Mouse (Mus musculus) embryonic fibroblast, embryonic 13.5 days (primary cell): ENCODE results near the gene Gse1. TPM values are rescaled to one million over a fixed set of nuclear protein-coding genes. Genes with fewer than 3 reads are reported as not detected.

Experiments used
- H3K27ac ChIP-seq: 2 replicates; pipeline ENCODE4 v1.5.1; 2012; ENCODE audit warnings: low read length, control low read depth, inconsistent platforms; ENCODE audit not compliant: insufficient read depth
- H3K4me1 ChIP-seq: 2 replicates; pipeline ENCODE4 v1.6.1; 2011; ENCODE audit warnings: low read length; ENCODE audit not compliant: control insufficient read depth, insufficient read depth
- H3K4me3 ChIP-seq: 2 replicates; pipeline ENCODE4 v1.5.1; 2011; ENCODE audit warnings: mild to moderate bottlenecking, control low read depth, low read length; ENCODE audit not compliant: insufficient read depth
- CTCF ChIP-seq: IDR thresholded peaks from 2 replicates; pipeline ENCODE4 v1.5.1; 2011; ENCODE audit warnings: mild to moderate bottlenecking, control low read depth, low read length, moderate library complexity, borderline replicate concordance; ENCODE audit not compliant: insufficient read depth
- POLR2A ChIP-seq: IDR thresholded peaks from 2 replicates; pipeline ENCODE4 v1.6.1; 2011; ENCODE audit warnings: low read depth, mild to moderate bottlenecking, control low read depth, low read length, moderate library complexity
- polyA plus RNA-seq: library from polyadenylated mRNA; stranded (reverse); fragments of >200 nt; gene quantifications from 2 replicates; pipeline ENCODE4 v1.2.4, GENCODE M21; 2011; ENCODE audit warnings: low read depth; ENCODE audit not compliant: missing spikeins, insufficient read length

The Gse1 gene
- polyA plus RNA-seq, 1 experiment, result 13.4 TPM

DNA sequence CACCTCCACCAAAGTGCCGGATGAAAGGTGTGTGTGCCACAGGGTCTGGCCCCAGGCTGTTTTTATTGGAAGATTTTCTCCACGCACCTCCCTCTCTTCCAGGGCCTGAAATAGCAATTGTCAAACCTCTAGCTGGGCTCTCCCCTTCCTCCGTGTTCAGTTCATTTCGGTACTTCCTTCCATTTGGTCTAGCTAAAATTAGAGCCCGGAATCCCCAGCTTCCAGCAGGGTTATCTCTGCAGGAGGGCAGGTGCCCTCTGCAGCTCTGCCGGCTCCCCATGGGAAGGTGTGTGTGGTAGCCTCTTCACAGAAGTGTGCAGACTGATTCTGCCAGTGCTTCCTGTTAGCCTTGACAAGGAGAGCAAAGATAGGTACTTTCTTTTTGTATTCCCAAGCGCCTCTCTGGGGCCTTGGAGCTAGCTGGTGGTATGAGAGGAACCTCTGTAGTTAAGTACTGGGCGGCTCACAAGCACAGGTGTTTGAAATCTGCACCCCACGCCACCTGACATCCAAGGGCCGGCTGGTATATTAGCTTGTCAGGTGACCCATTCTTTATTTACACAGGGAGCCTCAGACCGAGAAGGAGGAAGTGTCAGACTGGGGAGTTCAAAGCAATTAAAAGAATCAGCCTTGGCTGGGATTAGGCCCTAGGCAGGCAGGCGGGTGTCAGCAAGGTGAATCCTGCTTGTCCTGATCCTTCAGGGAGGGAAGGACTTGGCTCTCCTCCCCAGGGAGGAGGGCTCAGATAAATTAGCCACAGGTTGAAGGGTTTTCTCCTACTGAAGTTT is 262.3 kb downstream of the Gse1 start:
- TF ChIP-seq POLR2A (no peak), CTCF (no peak)
- Histone ChIP-seq H3K4me3 (peak overlapping the region; percentile 82), H3K27ac (no peak overlapping the region), H3K4me1 (peaks cover 4% of the 10 kb centered on the region; the same call in 1 of the 2 replicates)

DNA sequence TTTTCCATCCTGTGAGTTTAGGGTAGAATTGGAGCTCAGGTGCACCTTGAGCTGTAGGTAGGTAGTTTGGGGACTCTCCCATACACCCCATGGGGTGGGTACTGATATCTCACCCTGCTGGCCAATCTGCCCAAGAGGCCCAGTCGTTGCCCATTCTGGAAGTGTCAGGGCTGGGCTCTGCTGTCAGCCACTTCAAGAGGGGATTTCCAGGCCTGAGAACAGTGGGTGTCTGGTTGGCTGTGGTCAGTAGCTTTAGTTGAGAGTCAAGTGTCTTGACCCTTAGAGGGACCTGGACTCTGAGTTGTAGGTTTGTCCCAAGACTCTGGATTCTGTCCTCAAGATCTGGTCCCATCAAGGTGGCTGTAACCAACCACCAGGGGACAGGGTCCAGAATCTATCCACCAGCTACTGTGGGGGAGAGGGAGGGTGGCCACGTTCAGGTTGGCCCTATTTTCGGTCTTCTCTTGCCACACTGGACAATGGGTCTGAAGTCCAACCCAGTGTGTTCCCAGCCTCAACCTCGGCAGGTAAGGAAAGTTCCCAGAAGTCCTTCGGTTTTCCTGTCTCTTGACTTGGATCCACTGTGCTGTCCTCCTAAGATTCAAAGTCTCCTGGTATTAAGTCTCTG is 263.0 kb downstream of the Gse1 start:
- Histone ChIP-seq H3K27ac (no peak overlapping the region), H3K4me1 (no peaks in the 10 kb centered on the region; the same call in 1 of the 2 replicates), H3K4me3 (no peak overlapping the region)
- TF ChIP-seq POLR2A (no peak), CTCF (no peak)

DNA sequence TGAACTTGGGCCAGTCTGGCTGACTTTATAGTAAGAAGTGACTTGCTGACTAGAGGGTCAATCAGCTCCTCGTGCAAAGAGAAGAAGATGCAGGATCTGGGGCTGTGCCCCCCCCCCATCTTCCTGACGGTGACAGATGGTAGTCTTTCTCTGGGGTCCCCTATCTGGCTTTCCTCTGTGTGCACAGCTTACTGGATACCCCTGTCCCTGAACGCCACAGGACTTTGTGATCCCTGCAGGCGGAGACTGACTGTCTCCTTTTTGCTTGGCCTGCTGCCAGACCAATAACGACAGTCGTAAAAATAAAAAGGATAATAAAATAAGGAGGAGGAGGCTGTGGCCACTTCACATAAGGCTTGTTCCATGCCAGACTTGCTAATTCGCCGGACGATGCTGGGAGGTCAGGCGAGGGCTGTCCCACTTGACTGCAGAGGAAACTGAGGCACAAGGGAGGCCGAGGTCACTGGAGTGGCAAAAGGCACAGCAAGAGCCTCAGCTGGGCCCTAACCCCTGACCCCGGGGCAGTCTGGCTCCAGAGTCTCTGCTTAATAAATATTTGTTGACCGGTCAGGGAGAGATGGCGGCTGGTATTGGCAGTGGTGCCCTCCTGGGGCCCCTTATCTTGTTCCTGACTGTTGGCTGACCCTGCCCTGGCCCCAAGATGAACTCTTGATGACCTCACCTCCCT is 264.1 kb downstream of the Gse1 start:
- Histone ChIP-seq H3K27ac (no peak overlapping the region), H3K4me1 (no peaks in the 10 kb centered on the region; the same call in 1 of the 2 replicates), H3K4me3 (no peak overlapping the region)
- TF ChIP-seq CTCF (no peak), POLR2A (no peak)

DNA sequence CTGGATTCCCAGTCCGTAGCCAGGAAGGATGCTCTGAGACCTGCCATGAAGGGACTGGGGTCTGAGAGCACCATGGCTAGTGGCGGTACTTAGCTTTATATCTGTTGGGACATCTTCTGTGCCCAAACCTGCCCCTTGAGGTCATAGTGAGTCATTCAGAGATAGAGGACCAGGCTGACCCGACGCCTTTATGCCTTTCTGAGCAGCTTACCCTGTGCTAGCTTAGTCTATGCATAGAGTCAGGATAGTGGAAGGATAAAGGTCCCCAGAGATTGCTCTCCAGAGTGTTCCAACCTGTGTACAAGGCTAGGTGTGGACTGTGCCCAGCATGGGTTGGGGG is 264.6 kb downstream of the Gse1 start:
- no peak for TF ChIP-seq POLR2A
- TF ChIP-seq CTCF, result no peak
- Histone ChIP-seq H3K4me3 (no peak overlapping the region), H3K4me1 (peaks cover 2% of the 10 kb centered on the region; the same call in 1 of the 2 replicates), H3K27ac (no peak overlapping the region)

GRCm38 (mm10) chr8:120493508-120494464 is 265.5 kb downstream of the Gse1 start:
- no peak overlapping the region for H3K27ac ChIP-seq
- no peak overlapping the region for H3K4me3 ChIP-seq
- no peak for TF ChIP-seq POLR2A
- no peak for TF ChIP-seq CTCF
- H3K4me1 ChIP-seq, result peaks cover 9% of the 10 kb centered on the region; the same call in 1 of the 2 replicates

DNA sequence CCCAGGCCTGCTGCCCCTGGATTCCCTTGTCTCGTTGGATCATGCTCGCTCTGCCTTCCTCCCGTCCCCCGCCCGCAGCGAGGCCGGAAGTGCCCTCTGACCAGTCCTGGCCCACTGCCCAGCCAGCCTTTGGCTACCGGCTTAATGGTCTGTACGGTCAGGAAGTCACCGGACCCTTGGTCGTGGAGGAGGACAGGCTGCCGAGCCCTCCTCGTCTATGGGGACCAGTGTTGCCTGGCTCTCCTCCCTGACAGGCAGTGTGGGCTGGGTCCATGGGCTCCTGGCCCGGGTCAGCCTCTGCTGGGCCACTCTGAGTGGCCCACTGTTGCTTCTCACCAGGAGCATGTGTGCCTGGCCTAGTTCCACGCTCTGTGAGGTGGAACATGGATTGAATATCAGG is 266.6 kb downstream of the Gse1 start:
- no peak overlapping the region for H3K4me3 ChIP-seq
- no peak for TF ChIP-seq CTCF
- TF ChIP-seq POLR2A, result no peak

GRCm38 (mm10) chr8:120495461-120495860 is 267.2 kb downstream of the Gse1 start:
- no peak overlapping the region for H3K27ac ChIP-seq
- H3K4me1 ChIP-seq, result peaks cover 13% of the 10 kb centered on the region; the same call in 1 of the 2 replicates
- TF ChIP-seq POLR2A (no peak), CTCF (no peak)
- H3K4me3 ChIP-seq, result no peak overlapping the region

More for the DNA sequence above, 266.6 kb downstream of the Gse1 start:
- H3K27ac ChIP-seq, result peak overlapping the region; percentile 1; the same call in 1 of the 2 replicates
- H3K4me1 ChIP-seq, result peaks cover 13% of the 10 kb centered on the region; the same call in 1 of the 2 replicates

DNA sequence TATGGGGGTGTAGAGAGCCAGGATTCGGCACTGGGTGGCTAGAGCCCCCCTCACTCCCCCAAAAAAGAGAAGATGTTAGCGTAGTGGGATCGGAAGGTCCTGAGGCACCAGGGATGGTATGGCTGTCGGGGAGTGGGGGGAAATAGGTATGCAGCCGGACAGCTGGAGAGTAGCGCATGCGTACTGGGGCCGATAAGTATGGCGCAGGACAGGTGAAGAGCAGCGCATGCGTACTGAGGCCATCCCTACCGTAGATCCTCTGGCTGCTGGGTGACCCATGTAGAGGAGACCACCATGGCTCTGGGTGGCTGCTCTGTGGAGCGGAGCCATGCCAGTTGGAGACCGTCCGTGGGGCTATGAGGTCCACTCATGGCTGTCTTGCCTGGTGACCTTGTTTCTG is 268.2 kb downstream of the Gse1 start:
- no peak overlapping the region for H3K27ac ChIP-seq
- TF ChIP-seq POLR2A, result no peak
- TF ChIP-seq CTCF, result no peak
- no peak overlapping the region for H3K4me3 ChIP-seq
- H3K4me1 ChIP-seq, result peaks cover 13% of the 10 kb centered on the region; the same call in 1 of the 2 replicates

DNA sequence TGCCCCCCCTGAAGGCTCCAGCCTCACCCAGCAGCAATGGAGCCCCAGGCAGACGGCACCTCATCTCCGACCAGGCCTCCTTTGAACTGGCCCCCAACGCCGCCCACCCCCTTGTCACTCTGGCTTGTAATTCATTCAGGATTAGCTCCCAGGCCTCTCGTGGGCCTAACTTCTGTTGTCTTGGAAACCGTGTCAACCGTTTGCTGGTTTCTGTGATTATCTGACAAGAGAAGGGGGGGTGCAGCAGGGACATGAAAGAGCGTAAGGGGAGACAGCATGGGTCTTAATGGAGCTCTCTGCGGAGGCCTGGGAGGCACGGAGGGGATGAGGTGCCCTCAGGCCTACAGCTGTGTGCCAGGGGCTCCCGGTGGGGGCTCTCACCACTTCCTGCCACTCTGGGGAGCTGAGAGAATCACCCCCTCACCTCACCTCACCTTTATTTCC is 269.3 kb downstream of the Gse1 start:
- Histone ChIP-seq H3K4me1 (peaks cover 13% of the 10 kb centered on the region; the same call in 1 of the 2 replicates), H3K27ac (no peak overlapping the region), H3K4me3 (no peak overlapping the region)
- TF ChIP-seq CTCF, result no peak
- no peak for TF ChIP-seq POLR2A
